ENCODE assay signal across 11 mouse cellular contexts in the genomic region with DNA sequence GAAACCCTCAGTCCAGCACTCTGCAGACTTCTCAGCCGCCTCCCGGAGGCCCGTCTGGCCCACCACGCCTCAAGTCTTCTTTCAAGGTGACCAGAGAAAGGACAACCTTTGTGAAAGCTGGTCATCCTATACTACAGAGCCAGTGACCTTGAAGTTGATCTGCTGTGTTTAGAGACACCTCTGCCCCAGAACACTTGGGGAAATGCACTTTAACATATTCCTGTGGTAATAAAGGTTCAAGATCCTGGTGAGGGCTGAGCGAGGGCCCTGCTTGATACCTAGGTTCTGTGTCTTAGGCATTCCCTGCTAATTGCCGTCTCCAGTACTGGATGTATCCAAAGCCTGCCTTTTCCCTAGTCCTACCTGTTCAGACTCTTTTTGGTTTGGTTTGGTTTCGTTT. TPM values are rescaled to one million over a fixed set of nuclear protein-coding genes. Genes with fewer than 3 reads are reported as not detected.
DNase-seq lines count a peak whose midpoint lies in the region; ATAC-seq and TF ChIP-seq lines count a peak whose summit lies in the region.
"Had no signal": no experiment of that assay in that cellular context is flagged by ENCODE, and none has a peak within 500 bp of the region (broad histone marks: within the 10 kb centered on the region; RNA-seq: fewer than 3 reads in every experiment).

No protein-coding gene starts in this region.

- H3K27me3 ChIP-seq in heart, embryonic 16.5 days (ENCODE audit: control insufficient read depth, insufficient read depth, low read length) = no peaks in the 10 kb centered on the region
- no peaks in the 10 kb centered on the region for H3K27me3 ChIP-seq in thymus, adult 2 months (ENCODE audit: control insufficient read depth, insufficient read depth, low read length)
- H3K27me3 ChIP-seq in limb, embryonic 10.5 days (ENCODE audit: low read depth, poor library complexity, severe bottlenecking) = no peaks in the 10 kb centered on the region

- TF ChIP-seq CTCF in thymus, adult 2 months (IDR thresholded peaks at IDR 0.05; ENCODE audit: borderline replicate concordance, control insufficient read depth, extremely low read depth, insufficient read depth, low read length, poor library complexity) = no peak

- peaks cover 72% of the 10 kb centered on the region for H3K4me1 ChIP-seq in heart, embryonic 16.5 days (ENCODE audit: control insufficient read depth, insufficient read depth, low read length)
- H3K4me1 ChIP-seq in thymus, adult 2 months (replicated peaks; ENCODE audit: control insufficient read depth, insufficient read depth, low read length) = peaks cover 42% of the 10 kb centered on the region
- H3K4me1 ChIP-seq in limb, embryonic 10.5 days = peaks cover 100% of the 10 kb centered on the region

- peak; percentile 15; the same call in 1 of the 2 replicates for TF ChIP-seq POLR2A in thymus, adult 2 months (IDR thresholded peaks at IDR 0.05; ENCODE audit: control insufficient read depth, extremely low read depth, insufficient read depth, low read length, poor library complexity)

- no peaks in the 10 kb centered on the region for H3K9me3 ChIP-seq in heart, embryonic 16.5 days (replicated peaks; ENCODE audit: control insufficient read depth, low read length)
- H3K9me3 ChIP-seq in limb, embryonic 10.5 days (replicated peaks) = no peaks in the 10 kb centered on the region
- H3K9me3 ChIP-seq: liver, embryonic 12.5 days had no signal

- no peak for DNase-seq in heart, postnatal 4 days
- no peak for DNase-seq in thymus, adult 2 months
- DNase-seq in thymus, adult 18-20 months = no peak
- no peak for DNase-seq in limb, embryonic 10.5 days (ENCODE audit: low spot score)
- no peak for DNase-seq in urinary bladder, adult 2 months (ENCODE audit: low spot score)
- no peak for DNase-seq in adrenal gland, adult 18-20 months (ENCODE audit: low spot score in 2 of 2)
- DNase-seq: cerebellum, postnatal 36 days had no signal

- WGBS in heart, embryonic 16.5 days = 69% methylated on average over 7 of the region's 7 CpGs
- 96% methylated on average over 7 of the region's 7 CpGs for WGBS in thymus, adult 2 months
- WGBS in limb, embryonic 10.5 days = 47% methylated on average over 7 of the region's 7 CpGs

- ATAC-seq in heart, embryonic 16.5 days (replicated peaks; ENCODE audit: extremely low read depth, insufficient read depth, low FRiP score) = no peak

- H3K4me3 ChIP-seq in heart, embryonic 16.5 days (ENCODE audit: low read length) = no peak overlapping the region
- H3K4me3 ChIP-seq in thymus, adult 2 months (ENCODE audit: control insufficient read depth, insufficient read depth, low read length) = no peak overlapping the region
- peak overlapping the region; percentile 38 for H3K4me3 ChIP-seq in limb, embryonic 10.5 days
- H3K4me3 ChIP-seq: liver, embryonic 12.5 days had no signal

- no peak overlapping the region for H3K4me2 ChIP-seq in heart, embryonic 16.5 days (ENCODE audit: low read depth, low read length)
- H3K4me2 ChIP-seq: liver, embryonic 12.5 days had no signal

- H3K36me3 ChIP-seq in heart, embryonic 16.5 days (ENCODE audit: control insufficient read depth, insufficient read depth) = no peaks in the 10 kb centered on the region
- H3K36me3 ChIP-seq in thymus, adult 2 months (ENCODE audit: control insufficient read depth, insufficient read depth, low read length) = no peaks in the 10 kb centered on the region
- H3K36me3 ChIP-seq in limb, embryonic 10.5 days = peaks cover 15% of the 10 kb centered on the region

- peak overlapping the region; percentile 43; the same call in 1 of the 2 replicates for H3K27ac ChIP-seq in heart, embryonic 16.5 days (ENCODE audit: low read length)
- H3K27ac ChIP-seq in thymus, adult 2 months (ENCODE audit: control insufficient read depth, insufficient read depth, low read length) = no peak overlapping the region
- H3K27ac ChIP-seq in limb, embryonic 10.5 days = peak overlapping the region; percentile 88

- peak overlapping the region; percentile 5 for H3K9ac ChIP-seq in heart, embryonic 16.5 days (ENCODE audit: low read length)

RNA-seq across cellular contexts. Expression of gene Rara, which starts 1.1 kb away (rescaled TPM):
- 28.2 and 28.6 TPM in 2 replicates for polyA plus RNA-seq in heart, embryonic 16.5 days (2015; fragmentation: Nextera tagmentation; extraction: Ambion mirVana)
- total RNA-seq in heart, postnatal 4 days (2021) = 10 to 100 TPM; 34.6 to 38.1 TPM
- 63.5 and 74.1 TPM in 2 replicates for polyA plus RNA-seq in thymus, adult 2 months (2012; rRNA removed)
- 38.4 and 43.7 TPM in 2 replicates for polyA plus RNA-seq in limb, embryonic 10.5 days (2016; fragmentation: Nextera tagmentation; extraction: Ambion mirVana)
- 8.5 and 13.7 TPM in 2 replicates for polyA plus RNA-seq in urinary bladder, adult 2 months (2012; rRNA removed)
- total RNA-seq in adrenal gland, adult 18-20 months (2021) = 10 to 100 TPM; 16.2 to 16.7 TPM

RNA-seq across cellular contexts. Expression of gene Cdc6, which starts 19.0 kb away (rescaled TPM):
- 18.6 and 23.0 TPM in 2 replicates for polyA plus RNA-seq in heart, embryonic 16.5 days (2015; fragmentation: Nextera tagmentation; extraction: Ambion mirVana)
- 10 to 100 TPM in 1 of 2 experiments, 1 to 10 TPM in 1; 9.8 to 10.2 TPM for total RNA-seq in heart, postnatal 4 days (2021)
- 8.4 and 12.2 TPM in 2 replicates for polyA plus RNA-seq in thymus, adult 2 months (2012; rRNA removed)
- polyA plus RNA-seq in limb, embryonic 10.5 days (2016; fragmentation: Nextera tagmentation; extraction: Ambion mirVana) = 69.9 and 79.5 TPM in 2 replicates
- polyA plus RNA-seq in urinary bladder, adult 2 months (2012; rRNA removed) = 2.7 and 3.8 TPM in 2 replicates
- under 1 TPM; 0.32 to 0.43 TPM for total RNA-seq in adrenal gland, adult 18-20 months (2021)

RNA-seq across cellular contexts. Expression of gene Gjd3, which starts 56.3 kb away (rescaled TPM):
- 4.1 and 4.5 TPM in 2 replicates for polyA plus RNA-seq in heart, embryonic 16.5 days (2015; fragmentation: Nextera tagmentation; extraction: Ambion mirVana)
- 1 to 10 TPM; 2.0 to 2.5 TPM for total RNA-seq in heart, postnatal 4 days (2021)
- 1.3 and 1.9 TPM in 2 replicates for polyA plus RNA-seq in thymus, adult 2 months (2012; rRNA removed)
- polyA plus RNA-seq in limb, embryonic 10.5 days (2016; fragmentation: Nextera tagmentation; extraction: Ambion mirVana) = 0.24 and 0.29 TPM in 2 replicates
- 0.55 and 0.87 TPM in 2 replicates for polyA plus RNA-seq in urinary bladder, adult 2 months (2012; rRNA removed)
- total RNA-seq in adrenal gland, adult 18-20 months (2021) = not detected
- total RNA-seq: adrenal gland, postnatal 36 days; monocyte, adult 5-6 weeks had no signal
- polyA plus RNA-seq: liver, embryonic 12.5 days had no signal
